Mouse (Mus musculus): ENCODE data around the gene Cyp2t4.

DNA sequence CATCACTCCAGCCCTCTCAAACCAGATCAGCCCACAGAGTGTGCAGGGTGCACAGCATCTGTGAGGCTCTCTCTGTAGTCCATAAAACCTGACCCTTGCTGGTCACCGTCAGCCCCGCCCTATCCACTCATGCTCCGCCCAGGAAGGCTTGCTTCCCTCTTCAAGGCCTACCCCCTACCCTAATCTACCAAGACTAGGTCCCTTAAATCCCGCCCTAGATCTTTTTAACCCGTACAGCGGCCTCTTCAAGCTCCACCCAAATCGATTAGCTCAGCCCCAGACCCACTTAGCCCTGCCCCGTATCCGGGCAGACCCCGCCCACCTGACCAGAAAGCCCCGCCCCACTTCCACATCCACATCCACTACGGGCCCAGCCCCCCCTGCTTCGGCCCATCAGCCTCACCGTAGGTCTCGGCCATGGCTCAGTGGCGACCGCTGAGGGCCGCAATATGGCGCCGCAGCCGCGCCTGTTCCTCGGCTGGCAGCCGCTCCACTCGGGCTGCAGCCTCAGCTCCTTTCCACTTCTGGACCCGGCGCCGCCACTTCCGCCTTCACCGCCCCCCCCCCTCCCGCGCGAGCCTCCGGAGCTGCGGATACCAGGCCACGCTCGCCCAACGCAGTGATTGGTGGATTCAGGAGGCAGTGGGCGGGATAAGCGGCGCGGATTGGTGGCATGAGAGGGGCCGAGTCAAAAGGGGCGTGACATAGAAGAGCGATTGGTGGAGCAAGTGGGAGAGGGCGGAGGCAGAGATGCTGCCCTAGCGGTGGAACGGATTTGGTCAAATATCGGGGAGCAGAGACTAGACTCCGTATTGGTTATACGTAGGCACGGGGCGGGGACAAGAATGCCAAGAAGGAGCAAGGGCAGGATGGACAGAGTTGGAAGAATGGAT lies 25.1 kb downstream of the Cyp2t4 start, which contains the start of gene Rab4b:
- TF ChIP-seq TCF3 (IDR thresholded peaks at IDR 0.05; ENCODE audit: insufficient read length, low read depth) (no peak), POLR2A (IDR thresholded peaks at IDR 0.05; ENCODE audit: insufficient read length, low read depth) (peak; percentile 41), TCF12 (IDR thresholded peaks at IDR 0.05; ENCODE audit: insufficient read depth, poor library complexity, severe bottlenecking) (no peak), USF1 (IDR thresholded peaks at IDR 0.05; ENCODE audit: low read depth) (no peak)

All from myocyte (in vitro differentiated cells).